Mouse (Mus musculus) forebrain, embryonic 12.5 days (tissue): ENCODE measurements around the gene Gm20388. TPM values are rescaled to one million over a fixed set of nuclear protein-coding genes. Genes with fewer than 3 reads are reported as not detected.

Experiments used
- ATAC-seq: fragments of 200-750 bp; cut with Nextera tagmentation; 2 replicates; pipeline ENCODE4 v1.8.0; 2017; ENCODE audit warnings: moderate TSS enrichment; ENCODE audit not compliant: low FRiP score
- H3K27ac ChIP-seq: fragments of 300-500 bp; sonication (generic); 2 replicates; pipeline ENCODE4 v1.5.1; 2016; ENCODE audit warnings: mild to moderate bottlenecking
- H3K27me3 ChIP-seq: fragments of 300-500 bp; sonication (generic); 2 replicates; pipeline ENCODE4 v1.6.1; 2016; ENCODE audit warnings: mild to moderate bottlenecking
- H3K36me3 ChIP-seq: fragments of 300-500 bp; sonication (generic); replicated peaks from 2 replicates; pipeline ENCODE4 v1.6.1; 2016; ENCODE audit warnings: mild to moderate bottlenecking
- H3K4me1 ChIP-seq: fragments of 300-500 bp; sonication (generic); 2 replicates; pipeline ENCODE4 v1.6.1; 2016
- H3K4me2 ChIP-seq: fragments of 300-500 bp; sonication (generic); 2 replicates; pipeline ENCODE4 v1.6.1; 2016; ENCODE audit warnings: mild to moderate bottlenecking, moderate library complexity
- H3K4me3 ChIP-seq: fragments of 300-500 bp; sonication (generic); replicated peaks from 2 replicates; pipeline ENCODE4 v1.5.1; 2016; ENCODE audit warnings: mild to moderate bottlenecking
- H3K9ac ChIP-seq: fragments of 300-500 bp; sonication (generic); 2 replicates; pipeline ENCODE4 v1.6.1; 2016; ENCODE audit warnings: mild to moderate bottlenecking
- H3K9me3 ChIP-seq: fragments of 300-500 bp; sonication (generic); 2 replicates; pipeline ENCODE4 v1.6.1; 2016
- WGBS: fragments of 180-500 bp; shearing (Covaris S2); methylation state at CpG from one replicate; pipeline ENCODE4 v1.1.7; 2016; 5-methylcytosine and 5-hydroxymethylcytosine counted together
- polyA plus RNA-seq: library from polyadenylated mRNA; unstranded; fragments of >200 nt; fragmentation: Nextera tagmentation; extraction: Ambion mirVana; gene quantifications from 2 replicates; pipeline ENCODE4 v1.2.1, GENCODE M21; 2016

The Gm20388 gene
- polyA plus RNA-seq, 1 experiment from 2014 or later = not detected

GRCm38 (mm10) chr8:122006688-122007484, 2096.2 kb downstream of the Gm20388 start:
- Histone ChIP-seq H3K4me3 (no peak overlapping the region), H3K9ac (no peak overlapping the region), H3K4me2 (no peak overlapping the region), H3K27ac (0 out of 2 replicates have a peak overlapping the region, but pooled peaks have one; percentile 56), H3K36me3 (peaks cover 65% of the 10 kb centered on the region), H3K27me3 (no peaks in the 10 kb centered on the region), H3K9me3 (no peaks in the 10 kb centered on the region), H3K4me1 (peaks cover 8% of the 10 kb centered on the region; the same call in 1 of the 2 replicates)
- ATAC-seq = no peak
- WGBS = 87% methylated on average over 13 of the region's 13 CpGs

GRCm38 (mm10) chr8:122008395-122008794, 2097.8 kb downstream of the Gm20388 start:
- Histone ChIP-seq H3K27ac (no peak overlapping the region), H3K9me3 (no peaks in the 10 kb centered on the region), H3K9ac (no peak overlapping the region), H3K27me3 (no peaks in the 10 kb centered on the region), H3K4me2 (no peak overlapping the region), H3K36me3 (peaks cover 59% of the 10 kb centered on the region), H3K4me3 (no peak overlapping the region), H3K4me1 (peaks cover 8% of the 10 kb centered on the region; the same call in 1 of the 2 replicates)
- no peak for ATAC-seq
- WGBS = 91% methylated on average over 5 of the region's 5 CpGs

- ATAC-seq = no peak
- peaks cover 56% of the 10 kb centered on the region for H3K36me3 ChIP-seq
These were observed 2100.0 kb downstream of the Gm20388 start for GRCm38 (mm10) chr8:122010638-122011037.

GRCm38 (mm10) chr8:122011066-122011588, 2100.5 kb downstream of the Gm20388 start:
- no peak for ATAC-seq

More at GRCm38 (mm10) chr8:122010638-122011037, 2100.0 kb downstream of the Gm20388 start:
- no peak overlapping the region for H3K4me2 ChIP-seq
- H3K9ac ChIP-seq = no peak overlapping the region
- WGBS = 91% methylated on average over 5 of the region's 5 CpGs
- H3K9me3 ChIP-seq = no peaks in the 10 kb centered on the region
- no peaks in the 10 kb centered on the region for H3K27me3 ChIP-seq
- peaks cover 3% of the 10 kb centered on the region; the same call in 1 of the 2 replicates for H3K4me1 ChIP-seq
- H3K27ac ChIP-seq = no peak overlapping the region
- no peak overlapping the region for H3K4me3 ChIP-seq

GRCm38 (mm10) chr8:122014606-122015005, 2104.0 kb downstream of the Gm20388 start:
- peaks cover 39% of the 10 kb centered on the region for H3K36me3 ChIP-seq
- ATAC-seq = no peak
- H3K27ac ChIP-seq = no peak overlapping the region
- no peak overlapping the region for H3K4me2 ChIP-seq
- no peaks in the 10 kb centered on the region for H3K27me3 ChIP-seq
- no peaks in the 10 kb centered on the region for H3K9me3 ChIP-seq
- H3K4me3 ChIP-seq = no peak overlapping the region
- peaks cover 3% of the 10 kb centered on the region; the same call in 1 of the 2 replicates for H3K4me1 ChIP-seq
- H3K9ac ChIP-seq = no peak overlapping the region
- 57% methylated on average over 3 of the region's 3 CpGs for WGBS

More at GRCm38 (mm10) chr8:122011066-122011588, 2100.5 kb downstream of the Gm20388 start:
- no peaks in the 10 kb centered on the region for H3K9me3 ChIP-seq
- no peak overlapping the region for H3K27ac ChIP-seq
- H3K4me1 ChIP-seq = peaks cover 3% of the 10 kb centered on the region; the same call in 1 of the 2 replicates
- no peak overlapping the region for H3K4me3 ChIP-seq
- peaks cover 59% of the 10 kb centered on the region for H3K36me3 ChIP-seq
- 76% methylated on average over 7 of the region's 7 CpGs for WGBS
- H3K27me3 ChIP-seq = no peaks in the 10 kb centered on the region
- H3K9ac ChIP-seq = no peak overlapping the region
- no peak overlapping the region for H3K4me2 ChIP-seq

GRCm38 (mm10) chr8:122018046-122018831, 2107.6 kb downstream of the Gm20388 start:
- Histone ChIP-seq H3K9ac (no peak overlapping the region), H3K27ac (no peak overlapping the region), H3K4me3 (no peak overlapping the region), H3K27me3 (no peaks in the 10 kb centered on the region), H3K36me3 (peaks cover 49% of the 10 kb centered on the region; the same call in 1 of the 2 replicates), H3K9me3 (no peaks in the 10 kb centered on the region), H3K4me2 (no peak overlapping the region), H3K4me1 (peaks cover 3% of the 10 kb centered on the region; the same call in 1 of the 2 replicates)
- no peak for ATAC-seq
- WGBS = 91% methylated on average over 22 of the region's 22 CpGs

GRCm38 (mm10) chr8:122019162-122019561, 2108.5 kb downstream of the Gm20388 start:
- Histone ChIP-seq H3K9ac (no peak overlapping the region), H3K27ac (no peak overlapping the region), H3K36me3 (peaks cover 51% of the 10 kb centered on the region), H3K4me2 (no peak overlapping the region), H3K27me3 (no peaks in the 10 kb centered on the region), H3K4me1 (peaks cover 3% of the 10 kb centered on the region; the same call in 1 of the 2 replicates), H3K9me3 (no peaks in the 10 kb centered on the region), H3K4me3 (no peak overlapping the region)
- 96% methylated on average over 1 of the region's 1 CpGs for WGBS
- no peak for ATAC-seq

GRCm38 (mm10) chr8:122020050-122020771, 2109.6 kb downstream of the Gm20388 start:
- ATAC-seq = no peak
- H3K36me3 ChIP-seq = peaks cover 58% of the 10 kb centered on the region
- H3K27ac ChIP-seq = no peak overlapping the region
- H3K9me3 ChIP-seq = no peaks in the 10 kb centered on the region
- H3K4me3 ChIP-seq = no peak overlapping the region
- no peaks in the 10 kb centered on the region for H3K4me1 ChIP-seq
- no peak overlapping the region for H3K4me2 ChIP-seq
- H3K27me3 ChIP-seq = no peaks in the 10 kb centered on the region
- H3K9ac ChIP-seq = no peak overlapping the region
- WGBS = 88% methylated on average over 8 of the region's 8 CpGs

GRCm38 (mm10) chr8:122021725-122022124, 2111.1 kb downstream of the Gm20388 start:
- no peak overlapping the region for H3K4me2 ChIP-seq
- no peak overlapping the region for H3K27ac ChIP-seq
- no peak for ATAC-seq

GRCm38 (mm10) chr8:122022274-122022673, 2111.6 kb downstream of the Gm20388 start:
- H3K4me2 ChIP-seq = no peak overlapping the region
- no peaks in the 10 kb centered on the region for H3K9me3 ChIP-seq
- no peak overlapping the region for H3K4me3 ChIP-seq
- 84% methylated on average over 6 of the region's 6 CpGs for WGBS
- H3K27ac ChIP-seq = no peak overlapping the region
- no peaks in the 10 kb centered on the region for H3K27me3 ChIP-seq
- no peak overlapping the region for H3K9ac ChIP-seq
- no peak for ATAC-seq
- peaks cover 57% of the 10 kb centered on the region for H3K36me3 ChIP-seq
- no peaks in the 10 kb centered on the region for H3K4me1 ChIP-seq

More at GRCm38 (mm10) chr8:122021725-122022124, 2111.1 kb downstream of the Gm20388 start:
- H3K4me1 ChIP-seq = no peaks in the 10 kb centered on the region
- H3K4me3 ChIP-seq = no peak overlapping the region
- H3K27me3 ChIP-seq = no peaks in the 10 kb centered on the region
- peaks cover 58% of the 10 kb centered on the region for H3K36me3 ChIP-seq
- 85% methylated on average over 2 of the region's 2 CpGs for WGBS
- H3K9ac ChIP-seq = no peak overlapping the region
- no peaks in the 10 kb centered on the region for H3K9me3 ChIP-seq

- Histone ChIP-seq H3K9ac (no peak overlapping the region), H3K36me3 (peaks cover 55% of the 10 kb centered on the region), H3K27ac (no peak overlapping the region), H3K9me3 (no peaks in the 10 kb centered on the region), H3K4me2 (no peak overlapping the region), H3K4me3 (no peak overlapping the region), H3K4me1 (no peaks in the 10 kb centered on the region), H3K27me3 (no peaks in the 10 kb centered on the region)
- WGBS = 78% methylated on average over 4 of the region's 4 CpGs
- ATAC-seq = no peak
These were observed 2112.1 kb downstream of the Gm20388 start for GRCm38 (mm10) chr8:122022705-122023104.
